Mouse (Mus musculus): ENCODE measurements around the gene Cdc42ep4.

DNA sequence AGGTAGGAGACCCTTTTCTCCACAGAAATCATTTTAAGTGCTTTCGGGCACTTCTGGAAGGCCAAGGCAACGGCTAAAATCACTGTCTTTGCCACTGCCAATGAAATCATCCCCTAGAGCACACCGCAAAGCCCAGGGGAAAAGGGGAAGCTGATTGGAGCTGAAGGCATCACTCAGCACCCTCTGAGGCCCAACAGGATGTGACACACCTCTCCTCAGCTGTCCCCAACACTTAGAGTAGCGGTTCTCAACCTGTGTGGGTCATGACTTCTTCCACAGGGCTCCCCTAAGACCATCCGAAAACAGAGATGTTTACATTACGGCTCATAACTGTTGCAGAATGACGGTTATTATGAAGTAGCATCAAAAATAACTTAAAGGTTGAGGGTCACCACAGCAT lies 10.0 kb upstream of the Cdc42ep4 start:
- no peak for TF ChIP-seq CTCF (IDR thresholded peaks at IDR 0.05; ENCODE audit: low read depth, low read length)
- TF ChIP-seq EP300 (IDR thresholded peaks at IDR 0.05; ENCODE audit: insufficient read depth, low read depth, low read length): no peak

Data from ES-Bruce4 (cell line).